ENCODE assay signal across 16 mouse cellular contexts in the genomic region with DNA sequence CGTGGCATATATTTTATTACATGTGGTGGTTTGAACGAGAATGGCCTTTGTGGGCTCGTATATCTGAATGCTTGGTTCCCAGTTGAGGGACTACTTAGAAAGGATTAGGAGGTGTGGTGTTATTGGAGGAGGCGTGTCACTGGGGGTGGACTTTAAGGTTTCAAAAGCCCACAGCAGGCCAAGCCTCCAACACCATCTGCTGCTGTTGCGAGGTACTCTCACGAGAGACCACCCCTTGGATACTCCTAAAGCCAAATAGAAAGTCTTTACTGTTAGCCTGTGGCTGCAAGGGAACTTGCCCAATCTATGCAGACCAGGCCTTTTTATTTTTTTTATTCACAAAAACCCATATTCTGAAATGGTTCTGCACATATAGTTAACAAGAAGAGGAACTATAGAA.
"Had no signal": no experiment of that assay in that cellular context is flagged by ENCODE, and none has a peak within 500 bp of the region (broad histone marks: within the 10 kb centered on the region; RNA-seq: fewer than 3 reads in every experiment).

No protein-coding gene starts in this region.

- H3K9ac ChIP-seq: liver, postnatal 0 days; lung, embryonic 15.5 days; midbrain, embryonic 12.5 days; midbrain, embryonic 15.5 days; neural tube, embryonic 12.5 days; stomach, embryonic 15.5 days had no signal

- H3K27me3 ChIP-seq: lung, embryonic 15.5 days; midbrain, embryonic 12.5 days; midbrain, embryonic 15.5 days; neural tube, embryonic 12.5 days; stomach, embryonic 15.5 days had no signal

- H3K4me1 ChIP-seq: midbrain, embryonic 10.5 days; midbrain, embryonic 12.5 days; midbrain, embryonic 15.5 days; stomach, embryonic 15.5 days had no signal

- DNase-seq: liver, postnatal 0 days; lung, adult 2 months; lung, postnatal 14 days; lung, postnatal 36 days; right cerebral cortex, postnatal 14 days; thymus, adult 2 months; thymus, postnatal 25 days had no signal

- H3K9me3 ChIP-seq: lung, embryonic 15.5 days; midbrain, embryonic 10.5 days; midbrain, embryonic 12.5 days; midbrain, embryonic 15.5 days; neural tube, embryonic 12.5 days; stomach, embryonic 15.5 days had no signal

- ATAC-seq: liver, postnatal 0 days; lung, postnatal 0 days; midbrain, embryonic 15.5 days had no signal

- H3K4me3 ChIP-seq: lung, embryonic 15.5 days; midbrain, embryonic 10.5 days; midbrain, embryonic 12.5 days; midbrain, embryonic 15.5 days; neural tube, embryonic 12.5 days; stomach, embryonic 15.5 days had no signal

- H3K4me2 ChIP-seq: lung, embryonic 15.5 days; midbrain, embryonic 12.5 days; midbrain, embryonic 15.5 days; neural tube, embryonic 12.5 days; stomach, embryonic 15.5 days had no signal

- H3K27ac ChIP-seq: lung, embryonic 15.5 days; macrophage; midbrain, embryonic 10.5 days; midbrain, embryonic 12.5 days; midbrain, embryonic 15.5 days; neural tube, embryonic 12.5 days; stomach, embryonic 15.5 days; stomach, postnatal 0 days had no signal
